Mouse (Mus musculus) bone marrow, adult 2 months (tissue): ENCODE measurements at regions not wholly inside any gene's neighbourhood (a gene's known extent, or its start where the extent isn't known, plus 50 kb on each side); places are given as distances from the start of the nearest gene placed in this dataset.
"Not testable (repeated sequence)": the region's sequence is repeated elsewhere in the genome, so short reads cannot be mapped to it uniquely, and the experiment has no call there.

Experiments
- H3K27ac ChIP-seq: fragments of 200-500 bp; 2 replicates; pipeline ENCODE4 v1.5.1; 2012; ENCODE audit warnings: low read depth, mild to moderate bottlenecking, control low read depth, inconsistent platforms, low read length; ENCODE audit not compliant: control insufficient read depth, poor library complexity, insufficient read depth
- H3K4me1 ChIP-seq: fragments of 200-500 bp; 2 replicates; pipeline ENCODE4 v1.6.1; 2011; ENCODE audit warnings: low read length; ENCODE audit not compliant: control insufficient read depth, insufficient read depth
- H3K4me3 ChIP-seq: fragments of 200-500 bp; replicated peaks from 2 replicates; pipeline ENCODE3; 2011; ENCODE audit warnings: mild to moderate bottlenecking, low read depth, low read length, control low read depth; ENCODE audit not compliant: control insufficient read depth
- CTCF ChIP-seq: fragments of 200-500 bp; IDR thresholded peaks from 2 replicates; pipeline ENCODE4 v1.5.1; 2011; ENCODE audit warnings: low read length, control low read depth; ENCODE audit not compliant: control insufficient read depth, insufficient read depth
- POLR2A ChIP-seq: fragments of 200-500 bp; IDR thresholded peaks from 2 replicates; pipeline ENCODE4 v1.6.1; 2011; ENCODE audit warnings: low read depth, mild to moderate bottlenecking, control low read depth, low read length, borderline replicate concordance; ENCODE audit not compliant: control insufficient read depth
- WGBS: fragments of 180-500 bp; shearing (Covaris S2); methylation state at CpG from one replicate; pipeline ENCODE4 v1.1.7; 2018; 5-methylcytosine and 5-hydroxymethylcytosine counted together

DNA sequence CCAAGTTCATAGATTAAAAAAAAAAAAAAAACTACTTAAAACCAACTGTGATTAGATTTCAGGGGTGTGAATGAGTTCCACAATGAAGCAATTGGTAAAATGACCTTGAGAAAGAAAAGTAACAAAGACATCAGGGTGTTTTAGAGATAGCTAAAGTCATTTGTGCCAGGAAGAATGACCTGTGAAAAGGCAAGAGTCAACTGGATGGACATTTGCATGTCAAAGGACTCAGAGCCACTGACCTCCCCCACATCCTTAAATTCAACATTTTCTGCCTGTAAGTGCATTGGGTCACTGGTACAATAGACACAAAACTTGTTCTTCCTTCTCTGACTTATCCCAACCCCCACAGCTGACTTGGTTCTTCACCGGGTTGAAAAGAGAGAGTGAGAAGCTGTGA, 474.6 kb upstream of the 2610301B20Rik start:
- H3K4me1 ChIP-seq, result no peaks in the 10 kb centered on the region
- 68% methylated on average over 1 of the region's 1 CpGs for WGBS
- no peak overlapping the region for H3K27ac ChIP-seq
- H3K4me3 ChIP-seq, result no peak overlapping the region
- TF ChIP-seq CTCF (no peak), POLR2A (no peak)

DNA sequence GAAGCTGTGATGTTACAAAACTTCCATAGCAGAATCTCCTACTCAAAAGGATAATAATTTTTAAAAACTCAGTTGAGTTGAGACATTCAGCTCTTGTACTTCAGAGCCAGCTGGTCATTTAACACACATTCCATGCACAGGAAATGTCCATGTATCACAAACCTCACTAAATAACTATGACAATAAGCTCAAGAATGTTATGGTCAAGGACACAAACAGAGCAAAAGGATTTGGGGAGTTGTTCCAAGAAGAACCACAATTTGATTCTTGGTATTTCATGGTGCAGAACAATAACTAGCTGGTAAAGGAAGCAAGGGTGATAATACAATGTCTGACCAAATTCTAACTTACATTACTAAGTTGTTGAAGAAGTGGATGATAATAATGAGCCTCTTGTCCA, 471.4 kb upstream of the 2610301B20Rik start:
- no peak overlapping the region for H3K4me3 ChIP-seq
- no peaks in the 10 kb centered on the region for H3K4me1 ChIP-seq
- TF ChIP-seq CTCF, result no peak
- no peak for TF ChIP-seq POLR2A
- no peak overlapping the region for H3K27ac ChIP-seq

DNA sequence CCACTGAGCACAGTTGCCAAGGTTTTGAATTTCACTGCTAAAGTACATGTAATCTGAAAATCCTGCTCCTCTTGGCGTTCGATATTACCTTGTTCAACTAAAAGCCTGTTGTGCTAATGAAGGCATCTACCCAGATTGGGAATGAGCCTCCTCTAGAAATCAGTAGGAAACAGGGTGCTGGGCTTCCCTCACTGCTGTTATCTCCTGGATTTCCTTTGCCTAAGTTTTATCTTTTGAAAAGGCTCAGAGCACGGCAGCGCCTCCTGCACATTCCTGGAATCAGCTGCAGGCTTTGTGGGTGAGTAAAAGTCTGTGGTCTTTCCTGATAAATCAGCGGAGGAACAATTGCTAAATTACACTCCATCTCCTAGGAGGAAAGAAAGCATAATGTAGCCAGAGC, 469.9 kb upstream of the 2610301B20Rik start:
- Histone ChIP-seq H3K4me3 (no peak overlapping the region), H3K4me1 (no peaks in the 10 kb centered on the region), H3K27ac (no peak overlapping the region)
- TF ChIP-seq POLR2A (no peak), CTCF (no peak)
- WGBS, result 66% methylated on average over 5 of the region's 5 CpGs

GRCm38 (mm10) chr4:10405102-10405501, 469.2 kb upstream of the 2610301B20Rik start:
- Histone ChIP-seq H3K27ac (no peak overlapping the region), H3K4me1 (no peaks in the 10 kb centered on the region), H3K4me3 (no peak overlapping the region)
- TF ChIP-seq CTCF (no peak), POLR2A (no peak)
- WGBS, result 57% methylated on average over 2 of the region's 2 CpGs

- TF ChIP-seq POLR2A (no peak), CTCF (no peak)
- no peaks in the 10 kb centered on the region for H3K4me1 ChIP-seq
- H3K4me3 ChIP-seq, result no peak overlapping the region
- H3K27ac ChIP-seq, result no peak overlapping the region
Measured at GRCm38 (mm10) chr4:10414274-10414673, 460.0 kb upstream of the 2610301B20Rik start.

DNA sequence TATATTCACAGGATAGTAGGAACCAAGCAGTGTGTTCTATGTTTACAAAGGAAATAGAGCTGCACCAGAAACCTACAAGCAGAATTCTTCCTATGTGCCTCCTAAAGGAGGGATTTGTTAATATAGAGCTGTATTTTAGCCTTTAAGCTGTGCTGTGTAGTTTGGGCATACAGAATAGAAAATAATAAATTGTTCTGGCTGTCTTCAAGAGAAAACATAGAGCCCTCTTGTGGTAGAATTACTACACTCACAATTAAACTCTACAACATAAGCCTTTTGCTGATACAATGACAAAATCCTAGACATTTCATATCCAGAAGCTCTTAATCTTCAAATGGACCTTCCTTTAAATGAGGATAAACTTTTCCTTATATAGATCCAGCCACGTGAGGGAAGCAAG, 452.9 kb upstream of the 2610301B20Rik start:
- no peaks in the 10 kb centered on the region for H3K4me1 ChIP-seq
- WGBS, result 48% methylated on average over 1 of the region's 1 CpGs
- no peak overlapping the region for H3K27ac ChIP-seq
- TF ChIP-seq CTCF (no peak), POLR2A (no peak)
- H3K4me3 ChIP-seq, result no peak overlapping the region

DNA sequence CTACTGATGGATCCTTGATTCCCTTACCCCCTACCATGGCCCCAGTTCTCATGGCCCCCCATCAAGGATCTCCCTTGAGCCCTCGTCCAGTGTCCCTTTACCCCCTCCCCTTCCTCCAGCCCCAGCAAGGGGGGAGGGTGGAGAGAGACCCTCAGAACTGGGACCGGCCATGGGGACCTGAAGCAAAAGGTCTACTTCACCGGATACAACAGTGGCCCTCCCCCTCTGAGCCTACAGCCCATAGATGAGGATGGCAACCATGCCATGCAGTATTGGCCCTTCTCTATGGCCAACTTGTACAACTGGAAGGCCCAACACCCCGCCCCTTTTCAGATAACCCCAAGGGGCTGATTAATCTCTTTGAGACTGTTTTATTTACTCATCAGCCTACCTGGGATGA, 439.9 kb upstream of the 2610301B20Rik start:
- TF ChIP-seq CTCF, result no peak
- no peak for TF ChIP-seq POLR2A
- Histone ChIP-seq H3K27ac (no peak overlapping the region), H3K4me1 (no peaks in the 10 kb centered on the region), H3K4me3 (no peak overlapping the region)
- WGBS, result 80% methylated on average over 4 of the region's 4 CpGs

DNA sequence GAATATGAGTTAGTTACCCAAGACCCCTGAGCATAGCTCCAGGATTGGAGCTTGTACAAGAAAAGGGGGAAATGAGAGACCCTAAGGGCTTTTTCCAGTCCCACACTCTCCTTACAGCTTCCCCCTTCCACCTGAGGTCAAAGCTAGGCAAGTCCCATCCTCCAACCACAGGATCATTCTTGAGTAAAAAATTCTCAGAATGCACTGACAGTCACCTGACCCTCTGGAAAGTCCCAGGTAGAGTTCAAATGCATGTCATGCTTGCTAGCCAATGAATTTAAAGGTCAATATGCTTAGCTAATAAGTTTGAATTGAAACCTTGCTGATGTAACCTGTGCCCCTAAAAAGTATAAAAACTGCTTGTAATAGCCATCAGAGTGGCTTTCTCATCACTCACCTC, 434.4 kb upstream of the 2610301B20Rik start:
- not testable (repeated sequence) for H3K27ac ChIP-seq, H3K4me3 ChIP-seq, H3K4me1 ChIP-seq

- Histone ChIP-seq H3K27ac (no peak overlapping the region), H3K4me1 (no peaks in the 10 kb centered on the region), H3K4me3 (no peak overlapping the region)
- 70% methylated on average over 1 of the region's 1 CpGs for whole genome bisulfite sequencing
- TF ChIP-seq CTCF (no peak), POLR2A (no peak)
Measured at GRCm38 (mm10) chr4:10459603-10460002, 414.7 kb upstream of the 2610301B20Rik start.
